Mouse (Mus musculus) spleen, adult 2 months (tissue): ENCODE data around the gene Appbp2.

Source experiments
- CTCF ChIP-seq: fragments of 200-500 bp; IDR thresholded peaks from 2 replicates; pipeline ENCODE4 v1.5.1; 2011; ENCODE audit warnings: mild to moderate bottlenecking, inconsistent platforms; ENCODE audit not compliant: insufficient read depth, insufficient read length, insufficient replicate concordance; ENCODE audit errors: extremely low read depth
- POLR2A ChIP-seq: fragments of 200-500 bp; IDR thresholded peaks from 2 replicates; pipeline ENCODE4 v1.6.1; 2011; ENCODE audit warnings: low read depth, low read length, inconsistent platforms

- TF ChIP-seq CTCF (no peak), POLR2A (no peak)
These were observed 24.0 kb upstream of the Appbp2 start for GRCm38 (mm10) chr11:85258966-85259365.
